Comparison of ENCODE assay signal across 20 mouse cellular contexts in genomic region chr7:84384086-84384485, GRCm38 (mm10). TPM values are rescaled to one million over a fixed set of nuclear protein-coding genes. Genes with fewer than 3 reads are reported as not detected.
"Had no signal": no experiment of that assay in that cellular context is flagged by ENCODE, and none has a peak within 500 bp of the region (broad histone marks: within the 10 kb centered on the region; RNA-seq: fewer than 3 reads in every experiment).

No protein-coding gene starts in this region.

- H3K4me1 ChIP-seq: midbrain, embryonic 13.5 days; midbrain, embryonic 15.5 days; neural tube, embryonic 13.5 days; neural tube, embryonic 15.5 days had no signal

- DNase-seq: lung, adult 18-20 months; lung, embryonic 14.5 days; lung, postnatal 10 days; lung, postnatal 4 days; retina, postnatal 1 day; right cerebral cortex, adult 18-20 months; right cerebral cortex, postnatal 25 days; right cerebral cortex, postnatal 4 days; spleen, adult 18-20 months; thymus, adult 18-20 months; thymus, postnatal 14 days; thymus, postnatal 36 days had no signal

- H3K9me3 ChIP-seq: midbrain, embryonic 10.5 days; midbrain, embryonic 13.5 days; midbrain, embryonic 15.5 days; neural tube, embryonic 13.5 days; neural tube, embryonic 15.5 days had no signal

- ATAC-seq: midbrain, embryonic 13.5 days; midbrain, embryonic 15.5 days had no signal

- H3K27me3 ChIP-seq: midbrain, embryonic 13.5 days; midbrain, embryonic 15.5 days; neural tube, embryonic 13.5 days; neural tube, embryonic 15.5 days had no signal

- H3K9ac ChIP-seq: lung, embryonic 14.5 days; midbrain, embryonic 13.5 days; midbrain, embryonic 15.5 days; neural tube, embryonic 13.5 days; neural tube, embryonic 15.5 days had no signal

- H3K36me3 ChIP-seq: midbrain, embryonic 15.5 days; neural tube, embryonic 13.5 days; neural tube, embryonic 15.5 days had no signal

- H3K4me2 ChIP-seq: lung, embryonic 14.5 days; midbrain, embryonic 13.5 days; midbrain, embryonic 15.5 days; neural tube, embryonic 13.5 days; neural tube, embryonic 15.5 days had no signal

- H3K27ac ChIP-seq: midbrain, embryonic 10.5 days; midbrain, embryonic 13.5 days; midbrain, embryonic 15.5 days; neural tube, embryonic 13.5 days; neural tube, embryonic 15.5 days had no signal

- H3K4me3 ChIP-seq: midbrain, embryonic 10.5 days; midbrain, embryonic 13.5 days; midbrain, embryonic 15.5 days; myocyte; neural tube, embryonic 13.5 days; neural tube, embryonic 15.5 days had no signal

RNA-seq across cellular contexts. Expression of gene Arnt2, which starts 25.9 kb away (rescaled TPM):
- total RNA-seq: megakaryocyte, adult 5-6 weeks; megakaryocyte-erythroid progenitor cell, adult 5-6 weeks had no signal
